Mouse (Mus musculus) gastrocnemius, adult 18-20 months (tissue): ENCODE data around the gene Zfhx3. TPM values are rescaled to one million over a fixed set of nuclear protein-coding genes. Genes with fewer than 3 reads are reported as not detected.

Source experiments
- DNase-seq: peaks from one replicate; pipeline ENCODE4 v3.0.0; 2021; ENCODE audit warnings: low spot score
- total RNA-seq, 2 experiments: library from RNA; stranded (reverse); gene quantifications; 2 replicates each; pipeline ENCODE4 v1.2.3; 2021

The Zfhx3 gene
- total RNA-seq, 2 experiments from 2014 or later = 16.8 to 19.0 TPM

GRCm38 (mm10) chr8:108089632-108090031, 147.2 kb downstream of the Zfhx3 start:
- no peak for DNase-seq

GRCm38 (mm10) chr8:108098598-108098997, 156.2 kb downstream of the Zfhx3 start:
- no peak for DNase-seq

- DNase-seq = no peak
These were observed 158.7 kb downstream of the Zfhx3 start for GRCm38 (mm10) chr8:108101131-108101530.

GRCm38 (mm10) chr8:108101978-108102865, 159.8 kb downstream of the Zfhx3 start:
- DNase-seq = no peak

GRCm38 (mm10) chr8:108104471-108105098, 162.1 kb downstream of the Zfhx3 start:
- no peak for DNase-seq

GRCm38 (mm10) chr8:108125053-108125452, 182.6 kb downstream of the Zfhx3 start:
- DNase-seq = no peak

GRCm38 (mm10) chr8:108125491-108125890, 183.0 kb downstream of the Zfhx3 start:
- no peak for DNase-seq

- DNase-seq = no peak
These were observed 204.1 kb downstream of the Zfhx3 start for GRCm38 (mm10) chr8:108146536-108146935.

GRCm38 (mm10) chr8:108148599-108149249, 206.3 kb downstream of the Zfhx3 start:
- DNase-seq = no peak

- DNase-seq = no peak
These were observed 228.4 kb downstream of the Zfhx3 start for GRCm38 (mm10) chr8:108170804-108171203.

- DNase-seq = no peak
These were observed 240.9 kb downstream of the Zfhx3 start for GRCm38 (mm10) chr8:108183296-108183695.

- no peak for DNase-seq
These were observed 241.5 kb downstream of the Zfhx3 start for GRCm38 (mm10) chr8:108183948-108184347.

GRCm38 (mm10) chr8:108186289-108186688, 243.8 kb downstream of the Zfhx3 start:
- DNase-seq = no peak

GRCm38 (mm10) chr8:108188044-108188443, 245.6 kb downstream of the Zfhx3 start:
- DNase-seq = no peak

GRCm38 (mm10) chr8:108194571-108194970, 252.1 kb downstream of the Zfhx3 start:
- no peak for DNase-seq

GRCm38 (mm10) chr8:108215026-108215425, 272.6 kb downstream of the Zfhx3 start:
- no peak for DNase-seq

- DNase-seq = no peak
These were observed 275.9 kb downstream of the Zfhx3 start for GRCm38 (mm10) chr8:108218171-108218840.

GRCm38 (mm10) chr8:108220511-108220910, 278.1 kb downstream of the Zfhx3 start:
- no peak for DNase-seq

- DNase-seq = no peak
These were observed 279.6 kb downstream of the Zfhx3 start for GRCm38 (mm10) chr8:108222091-108222490.

- no peak for DNase-seq
These were observed 289.9 kb downstream of the Zfhx3 start for GRCm38 (mm10) chr8:108232326-108232725.

- no peak for DNase-seq
These were observed 292.0 kb downstream of the Zfhx3 start for GRCm38 (mm10) chr8:108234481-108234880.

- no peak for DNase-seq
These were observed 294.3 kb downstream of the Zfhx3 start for GRCm38 (mm10) chr8:108236715-108237114.
